Mouse (Mus musculus) forebrain, embryonic 15.5 days (tissue): ENCODE data around the gene Qrich2. TPM values are rescaled to one million over a fixed set of nuclear protein-coding genes. Genes with fewer than 3 reads are reported as not detected.

ENCODE experiments used
- ATAC-seq: fragments of 200-750 bp; cut with Nextera tagmentation; replicated peaks from 2 replicates; pipeline ENCODE4 v1.8.0; 2017; ENCODE audit warnings: mild to moderate bottlenecking, moderate TSS enrichment, moderate library complexity
- H3K27ac ChIP-seq: fragments of 300-500 bp; sonication (generic); replicated peaks from 2 replicates; pipeline ENCODE4 v1.5.1; 2015; ENCODE audit warnings: mild to moderate bottlenecking, inconsistent platforms
- H3K27me3 ChIP-seq: fragments of 300-500 bp; sonication (generic); 2 replicates; pipeline ENCODE4 v1.6.1; 2015; ENCODE audit warnings: inconsistent platforms
- H3K36me3 ChIP-seq: fragments of 300-500 bp; sonication (generic); 2 replicates; pipeline ENCODE4 v1.6.1; 2015; ENCODE audit warnings: mild to moderate bottlenecking, inconsistent platforms
- H3K4me1 ChIP-seq: fragments of 300-500 bp; sonication (generic); 2 replicates; pipeline ENCODE4 v1.6.1; 2015; ENCODE audit warnings: inconsistent platforms
- H3K4me2 ChIP-seq: fragments of 300-500 bp; sonication (generic); replicated peaks from 2 replicates; pipeline ENCODE4 v1.6.1; 2015; ENCODE audit warnings: mild to moderate bottlenecking, inconsistent platforms
- H3K4me3 ChIP-seq: fragments of 300-500 bp; sonication (generic); 2 replicates; pipeline ENCODE4 v1.5.1; 2015; ENCODE audit warnings: mild to moderate bottlenecking, inconsistent platforms
- H3K9ac ChIP-seq: fragments of 300-500 bp; sonication (generic); replicated peaks from 2 replicates; pipeline ENCODE4 v1.6.1; 2015; ENCODE audit warnings: mild to moderate bottlenecking, inconsistent platforms
- H3K9me3 ChIP-seq: fragments of 300-500 bp; sonication (generic); 2 replicates; pipeline ENCODE4 v1.6.1; 2016; ENCODE audit warnings: inconsistent platforms
- WGBS: fragments of 180-500 bp; shearing (Covaris S2); methylation state at CpG from one replicate; pipeline ENCODE4 v1.1.7; 2015; ENCODE audit warnings: mixed read lengths; 5-methylcytosine and 5-hydroxymethylcytosine counted together
- polyA plus RNA-seq: library from polyadenylated mRNA; unstranded; fragments of >200 nt; fragmentation: Nextera tagmentation; extraction: Ambion mirVana; gene quantifications from 2 replicates; pipeline ENCODE4 v1.2.1, GENCODE M21; 2015

The Qrich2 gene
- polyA plus RNA-seq, 1 experiment from 2014 or later = not detected

- no peak for ATAC-seq
- H3K9me3 ChIP-seq = no peaks in the 10 kb centered on the region
- peak overlapping the region; percentile 20; the same call in 1 of the 2 replicates for H3K27ac ChIP-seq
- peaks cover 31% of the 10 kb centered on the region for H3K4me1 ChIP-seq
- no peak overlapping the region for H3K4me2 ChIP-seq
- H3K36me3 ChIP-seq = peaks cover 17% of the 10 kb centered on the region; the same call in 1 of the 2 replicates
- H3K27me3 ChIP-seq = no peaks in the 10 kb centered on the region
- H3K9ac ChIP-seq = no peak overlapping the region
- H3K4me3 ChIP-seq = no peak overlapping the region
- WGBS = 71% methylated on average over 7 of the region's 7 CpGs
Measured at GRCm38 (mm10) chr11:116440408-116441068, 25.5 kb downstream of the Qrich2 start.

GRCm38 (mm10) chr11:116439269-116440240 is 26.5 kb downstream of the Qrich2 start:
- ATAC-seq = no peak
- 85% methylated on average over 19 of the region's 19 CpGs for WGBS

GRCm38 (mm10) chr11:116437541-116437940 is 28.5 kb downstream of the Qrich2 start:
- no peak overlapping the region for H3K27ac ChIP-seq
- H3K27me3 ChIP-seq = no peaks in the 10 kb centered on the region
- no peak overlapping the region for H3K4me2 ChIP-seq
- no peak overlapping the region for H3K9ac ChIP-seq
- WGBS = 87% methylated on average over 11 of the region's 11 CpGs
- no peak for ATAC-seq
- H3K4me3 ChIP-seq = no peak overlapping the region
- peaks cover 36% of the 10 kb centered on the region for H3K4me1 ChIP-seq
- peaks cover 17% of the 10 kb centered on the region; the same call in 1 of the 2 replicates for H3K36me3 ChIP-seq
- H3K9me3 ChIP-seq = no peaks in the 10 kb centered on the region

More at GRCm38 (mm10) chr11:116439269-116440240, 26.5 kb downstream of the Qrich2 start:
- Histone ChIP-seq H3K4me2 (no peak overlapping the region), H3K4me3 (no peak overlapping the region), H3K9me3 (no peaks in the 10 kb centered on the region), H3K27ac (no peak overlapping the region), H3K27me3 (no peaks in the 10 kb centered on the region), H3K4me1 (peaks cover 36% of the 10 kb centered on the region), H3K9ac (no peak overlapping the region), H3K36me3 (peaks cover 17% of the 10 kb centered on the region; the same call in 1 of the 2 replicates)

GRCm38 (mm10) chr11:116436725-116437331 is 29.2 kb downstream of the Qrich2 start:
- H3K27me3 ChIP-seq = no peaks in the 10 kb centered on the region
- no peak overlapping the region for H3K27ac ChIP-seq
- peak overlapping the region; percentile 84 for H3K4me2 ChIP-seq
- ATAC-seq = no peak
- WGBS = 75% methylated on average over 4 of the region's 4 CpGs
- no peaks in the 10 kb centered on the region for H3K9me3 ChIP-seq
- peaks cover 17% of the 10 kb centered on the region; the same call in 1 of the 2 replicates for H3K36me3 ChIP-seq
- peaks cover 36% of the 10 kb centered on the region for H3K4me1 ChIP-seq
- H3K4me3 ChIP-seq = peak overlapping the region; percentile 91; the same call in 1 of the 2 replicates
- no peak overlapping the region; the same call in 1 of the 2 replicates for H3K9ac ChIP-seq

- Histone ChIP-seq H3K4me3 (peak overlapping the region; percentile 91), H3K4me1 (peaks cover 37% of the 10 kb centered on the region), H3K4me2 (peak overlapping the region; percentile 84), H3K9me3 (no peaks in the 10 kb centered on the region), H3K27me3 (no peaks in the 10 kb centered on the region), H3K27ac (peak overlapping the region; percentile 43; the same call in 1 of the 2 replicates), H3K36me3 (peaks cover 17% of the 10 kb centered on the region; the same call in 1 of the 2 replicates), H3K9ac (peak overlapping the region; percentile 95)
- ATAC-seq = no peak
- WGBS = 71% methylated on average over 5 of the region's 5 CpGs
Measured at GRCm38 (mm10) chr11:116435992-116436724, 29.9 kb downstream of the Qrich2 start.

- Histone ChIP-seq H3K4me3 (peak overlapping the region; percentile 91), H3K27me3 (no peaks in the 10 kb centered on the region), H3K36me3 (peaks cover 17% of the 10 kb centered on the region; the same call in 1 of the 2 replicates), H3K27ac (peak overlapping the region; percentile 95), H3K4me2 (peak overlapping the region; percentile 84), H3K4me1 (peaks cover 42% of the 10 kb centered on the region), H3K9me3 (no peaks in the 10 kb centered on the region), H3K9ac (peak overlapping the region; percentile 95)
- WGBS = 47% methylated on average over 12 of the region's 12 CpGs
- ATAC-seq = no peak
Measured at GRCm38 (mm10) chr11:116434967-116435752, 30.9 kb downstream of the Qrich2 start.

- peak; percentile 7 for ATAC-seq
- Histone ChIP-seq H3K36me3 (peaks cover 13% of the 10 kb centered on the region; the same call in 1 of the 2 replicates), H3K27me3 (no peaks in the 10 kb centered on the region), H3K9ac (peak overlapping the region; percentile 95), H3K4me1 (peaks cover 39% of the 10 kb centered on the region), H3K4me3 (peak overlapping the region; percentile 91), H3K4me2 (peak overlapping the region; percentile 84), H3K9me3 (no peaks in the 10 kb centered on the region), H3K27ac (peak overlapping the region; percentile 95)
- under 1% methylated on average over 53 of the region's 67 CpGs for WGBS
Measured at GRCm38 (mm10) chr11:116434287-116434966, 31.6 kb downstream of the Qrich2 start.

- Histone ChIP-seq H3K9ac (peak within 1 kb of the TSS; percentile 95), H3K4me3 (peak within 1 kb of the TSS; percentile 91), H3K9me3 (no peaks in the 10 kb centered on the region), H3K4me1 (peaks cover 33% of the 10 kb centered on the region), H3K27ac (peak within 1 kb of the TSS; percentile 95), H3K4me2 (peak within 1 kb of the TSS; percentile 84), H3K27me3 (no peaks in the 10 kb centered on the region), H3K36me3 (peaks cover 6% of the 10 kb centered on the region; the same call in 1 of the 2 replicates)
- 1% methylated on average over 65 of the region's 66 CpGs for WGBS
- peak; percentile 98 for ATAC-seq
Measured at GRCm38 (mm10) chr11:116433356-116434286, 32.4 kb downstream of the Qrich2 start, which contains the start of gene Ubald2. Gene Ubald2, plus strand, starts transcription at chr11:116434094.

GRCm38 (mm10) chr11:116432593-116433355 is 33.3 kb downstream of the Qrich2 start:
- H3K36me3 ChIP-seq = peaks cover 6% of the 10 kb centered on the region; the same call in 1 of the 2 replicates
- peaks cover 33% of the 10 kb centered on the region for H3K4me1 ChIP-seq
- WGBS = 55% methylated on average over 8 of the region's 8 CpGs
- H3K9ac ChIP-seq = no peak overlapping the region
- H3K4me2 ChIP-seq = no peak overlapping the region
- H3K27me3 ChIP-seq = no peaks in the 10 kb centered on the region
- no peak overlapping the region for H3K4me3 ChIP-seq
- H3K9me3 ChIP-seq = no peaks in the 10 kb centered on the region
- no peak for ATAC-seq
- H3K27ac ChIP-seq = no peak overlapping the region
